Mouse (Mus musculus) spleen, adult 2 months (tissue): Measurements from ENCODE around the gene Knstrn.

Experiments used
- CTCF ChIP-seq: fragments of 200-500 bp; IDR thresholded peaks from 2 replicates; pipeline ENCODE4 v1.5.1; 2011; ENCODE audit warnings: mild to moderate bottlenecking, inconsistent platforms; ENCODE audit not compliant: insufficient read depth, insufficient read length, insufficient replicate concordance; ENCODE audit errors: extremely low read depth
- POLR2A ChIP-seq: fragments of 200-500 bp; IDR thresholded peaks from 2 replicates; pipeline ENCODE4 v1.6.1; 2011; ENCODE audit warnings: low read depth, low read length, inconsistent platforms

DNA sequence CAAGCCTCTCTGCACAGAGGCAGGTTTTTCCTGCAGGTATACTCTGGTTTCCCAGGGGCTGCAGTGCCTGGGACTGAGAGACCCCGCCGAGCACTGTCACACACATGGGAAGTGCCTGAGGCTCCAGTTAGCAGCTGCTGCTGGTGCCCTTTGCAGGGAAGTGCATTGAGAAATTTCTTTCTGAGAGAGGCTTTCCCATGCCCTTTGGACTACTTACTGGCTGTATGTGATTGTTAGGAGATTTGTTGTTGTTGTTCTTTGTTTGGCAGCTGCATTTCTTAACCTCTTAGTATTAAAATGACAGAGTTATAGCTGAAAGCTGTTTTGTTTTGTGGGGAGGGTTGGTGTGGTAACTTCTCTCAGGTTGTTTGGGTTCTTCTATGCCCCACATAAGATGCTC is 2.9 kb upstream of the Knstrn start:
- TF ChIP-seq CTCF, result no peak
- no peak for TF ChIP-seq POLR2A
